Mouse (Mus musculus): ENCODE measurements around the gene Exoc4.

DNA sequence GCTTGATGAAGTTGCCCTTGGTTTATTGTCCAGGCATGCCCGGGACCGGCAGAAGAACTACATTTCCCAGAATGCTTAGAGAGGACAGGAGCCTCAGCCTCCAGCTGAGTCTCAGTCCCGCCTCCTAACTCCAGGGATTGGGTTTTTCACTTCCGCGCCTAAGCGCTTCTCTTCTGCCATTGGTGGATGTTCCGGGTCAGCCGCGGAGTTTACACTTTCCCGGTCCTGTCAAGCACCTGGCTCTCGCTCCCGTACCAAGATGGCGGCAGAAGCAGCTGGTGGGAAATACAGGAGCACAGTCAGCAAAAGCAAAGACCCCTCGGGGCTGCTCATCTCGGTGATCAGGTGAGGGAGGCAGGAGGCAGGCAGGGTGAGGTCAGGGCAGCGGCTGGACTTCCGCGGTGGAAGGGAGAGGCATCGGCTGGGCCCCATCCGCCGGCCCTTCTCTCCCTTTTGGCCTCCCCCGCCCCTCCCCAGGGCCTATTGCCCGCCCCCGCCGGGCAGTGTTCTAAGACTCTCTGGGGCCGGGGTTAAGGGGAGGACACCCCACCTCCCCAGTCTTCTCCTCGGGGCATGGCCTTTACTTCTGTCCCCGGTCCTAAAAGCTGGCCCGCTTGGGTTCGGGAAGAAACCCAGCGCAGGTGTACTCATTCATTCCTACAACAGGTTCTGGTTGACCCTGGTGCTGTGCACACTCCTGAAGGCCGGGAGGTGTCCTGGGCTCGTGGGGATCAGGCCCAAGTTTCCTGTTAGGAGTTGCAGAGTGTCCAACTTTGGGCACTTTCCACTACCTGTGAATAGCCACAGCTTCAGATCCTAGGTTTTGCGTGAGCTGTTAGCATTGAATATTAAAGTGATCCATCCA, at the start of gene Exoc4:
- TF ChIP-seq POLR2A (IDR thresholded peaks at IDR 0.05; ENCODE audit: low read depth, low read length) (no peak), CTCF (conservative IDR thresholded peaks at IDR 0.05; ENCODE audit: insufficient read depth, insufficient read length, low read depth, low read length) (no peak)

Data from kidney, adult 2 months (tissue).